Mouse (Mus musculus) lung, postnatal 0 days (tissue): ENCODE measurements at regions not wholly inside any gene's neighbourhood (a gene's known extent, or its start where the extent isn't known, plus 50 kb on each side); places are given as distances from the start of the nearest gene placed in this dataset.

Experiments
- CTCF ChIP-seq: IDR thresholded peaks from 2 replicates; pipeline ENCODE4 v1.5.1; 2016; ENCODE audit warnings: antibody characterized with exemption, mild to moderate bottlenecking
- EP300 ChIP-seq: IDR thresholded peaks from 2 replicates; pipeline ENCODE4 v1.6.1; 2016; ENCODE audit warnings: antibody characterized with exemption, mild to moderate bottlenecking, control low read depth

- TF ChIP-seq EP300, result no peak
- no peak for TF ChIP-seq CTCF
Observed at GRCm38 (mm10) chr8:117894861-117895260, 93.1 kb upstream of the Mphosph6 start.
